ENCODE assay signal across 8 mouse cellular contexts in genomic region chr11:86585598-86585984, GRCm38 (mm10). TPM values are rescaled to one million over a fixed set of nuclear protein-coding genes. Genes with fewer than 3 reads are reported as not detected.
A peak's percentile ranks its signal among the peaks of the same experiment; 100 is the strongest.
DNase-seq lines count a peak whose midpoint lies in the region; ATAC-seq and TF ChIP-seq lines count a peak whose summit lies in the region.

No protein-coding gene starts in this region.

- no peak for ATAC-seq in heart, embryonic 12.5 days (ENCODE audit: insufficient number of reproducible peaks, low FRiP score)
- no peak for ATAC-seq in megakaryocyte, adult 5-6 weeks (ENCODE audit: poor library complexity, severe bottlenecking)
- ATAC-seq in embryonic facial prominence, embryonic 15.5 days (ENCODE audit: insufficient number of reproducible peaks, low FRiP score, low TSS enrichment, low read depth), result no peak

- peak overlapping the region; percentile 95 for H3K27ac ChIP-seq in heart, embryonic 12.5 days (ENCODE audit: poor library complexity, severe bottlenecking)
- H3K27ac ChIP-seq in embryonic facial prominence, embryonic 15.5 days (replicated peaks), result peak overlapping the region; percentile 44; the same call in 1 of the 2 replicates

- peak; percentile 51 for TF ChIP-seq POLR2A in myocyte (IDR thresholded peaks at IDR 0.05; ENCODE audit: insufficient read length, low read depth)

- 20% methylated on average over 3 of the region's 3 CpGs for WGBS in heart, embryonic 12.5 days
- WGBS in embryonic facial prominence, embryonic 15.5 days, result 39% methylated on average over 3 of the region's 3 CpGs

- peaks cover 69% of the 10 kb centered on the region for H3K79me2 ChIP-seq in myocyte (ENCODE audit: control insufficient read depth, insufficient read depth)

- intact Hi-C loops in heart, postnatal 25 days (cut with DNase I), result no loop called here

- H3K4me1 ChIP-seq in heart, embryonic 12.5 days (replicated peaks), result peaks cover 36% of the 10 kb centered on the region
- peaks cover 57% of the 10 kb centered on the region for H3K4me1 ChIP-seq in megakaryocyte, embryonic 14.5 days
- peaks cover 17% of the 10 kb centered on the region for H3K4me1 ChIP-seq in embryonic facial prominence, embryonic 15.5 days

- peak overlapping the region; percentile 95 for H3K9ac ChIP-seq in heart, embryonic 12.5 days
- no peak overlapping the region for H3K9ac ChIP-seq in embryonic facial prominence, embryonic 15.5 days

- H3K27me3 ChIP-seq in heart, embryonic 12.5 days (replicated peaks), result no peaks in the 10 kb centered on the region
- no peaks in the 10 kb centered on the region for H3K27me3 ChIP-seq in megakaryocyte, embryonic 14.5 days (replicated peaks)
- H3K27me3 ChIP-seq in embryonic facial prominence, embryonic 15.5 days, result no peaks in the 10 kb centered on the region
- no peaks in the 10 kb centered on the region for H3K27me3 ChIP-seq in myocyte (ENCODE audit: control insufficient read depth, insufficient read depth, insufficient read length)

- H3K4me2 ChIP-seq in heart, embryonic 12.5 days, result peak overlapping the region; percentile 81
- peak overlapping the region; percentile 21; the same call in 1 of the 2 replicates for H3K4me2 ChIP-seq in embryonic facial prominence, embryonic 15.5 days (replicated peaks)
- peak overlapping the region; percentile 92 for H3K4me2 ChIP-seq in myocyte (ENCODE audit: low read depth)

- no peak for DNase-seq in heart, postnatal 25 days (ENCODE audit: low spot score)
- no peak for DNase-seq in right cerebral cortex, postnatal 14 days
- no peak for DNase-seq in frontal cortex, postnatal 10 days (ENCODE audit: low spot score in 2 of 2)

- no peaks in the 10 kb centered on the region for H3K36me3 ChIP-seq in heart, embryonic 12.5 days
- peaks cover 37% of the 10 kb centered on the region for H3K36me3 ChIP-seq in megakaryocyte, embryonic 14.5 days (replicated peaks; ENCODE audit: low read length)
- no peaks in the 10 kb centered on the region for H3K36me3 ChIP-seq in embryonic facial prominence, embryonic 15.5 days
- peaks cover 38% of the 10 kb centered on the region for H3K36me3 ChIP-seq in myocyte (ENCODE audit: control insufficient read depth, insufficient read depth)

- H3K9me3 ChIP-seq in heart, embryonic 12.5 days (replicated peaks), result no peaks in the 10 kb centered on the region
- no peaks in the 10 kb centered on the region for H3K9me3 ChIP-seq in megakaryocyte, embryonic 14.5 days
- H3K9me3 ChIP-seq in embryonic facial prominence, embryonic 15.5 days (replicated peaks), result no peaks in the 10 kb centered on the region

- H3K4me3 ChIP-seq in heart, embryonic 12.5 days, result peak overlapping the region; percentile 67
- peak overlapping the region; percentile 93 for H3K4me3 ChIP-seq in megakaryocyte, embryonic 14.5 days (replicated peaks)
- H3K4me3 ChIP-seq in embryonic facial prominence, embryonic 15.5 days (replicated peaks), result peak overlapping the region; percentile 37
- peak overlapping the region; percentile 93 for H3K4me3 ChIP-seq in myocyte

- H3ac ChIP-seq in myocyte (ENCODE audit: control insufficient read depth, insufficient read length), result peak overlapping the region; percentile 73

TF ChIP-seq in myocyte, 11 proteins besides CTCF, POLR2A, EP300 and RAD21:
- TF ChIP-seq POLR2AphosphoS2 (IDR thresholded peaks at IDR 0.05; ENCODE audit: insufficient read length, low read depth) (peak; percentile 72), USF1 (IDR thresholded peaks at IDR 0.05; ENCODE audit: low read depth) (no peak), MYOG (IDR thresholded peaks at IDR 0.05; ENCODE audit: control insufficient read depth in 1 of 3, insufficient read depth in 1 of 3, insufficient read length in 2 of 3, low read depth in 2 of 3) (no peak)
TF ChIP-seq in myocyte: peak in this region for 1.

RNA-seq across cellular contexts. Expression of gene Tubd1, which starts 40.8 kb away (rescaled TPM):
- 11.1 and 11.4 TPM in 2 replicates for polyA plus RNA-seq in heart, embryonic 12.5 days (2016; fragmentation: Nextera tagmentation; extraction: Ambion mirVana)
- 1 to 10 TPM; 4.6 to 4.8 TPM for total RNA-seq in heart, postnatal 25 days (2021)
- 0.32 TPM in 1 of 2 replicates, not detected in the other for polyA plus RNA-seq in megakaryocyte, embryonic 14.5 days (2012; ENCODE audit: insufficient read depth, low replicate concordance)
- total RNA-seq in megakaryocyte, adult 5-6 weeks (2015), result 7.8 and 9.6 TPM in 2 replicates
- total RNA-seq in megakaryocyte, adult 5-6 weeks (2017), result 5.4 and 5.5 TPM in 2 replicates
- polyA plus RNA-seq in embryonic facial prominence, embryonic 15.5 days (2015; fragmentation: Nextera tagmentation; extraction: Ambion mirVana), result 10.0 and 11.3 TPM in 2 replicates
- polyA plus RNA-seq in myocyte (2012; fragmentation: generic; extraction: Trizol), result 6.6 TPM

RNA-seq across cellular contexts. Expression of gene Rps6kb1, which starts 41.0 kb away (rescaled TPM):
- polyA plus RNA-seq in heart, embryonic 12.5 days (2016; fragmentation: Nextera tagmentation; extraction: Ambion mirVana), result 56.8 and 57.1 TPM in 2 replicates
- total RNA-seq in heart, postnatal 25 days (2021), result 10 to 100 TPM; 19.1 to 19.2 TPM
- 5.3 TPM in 1 of 2 replicates, not detected in the other for polyA plus RNA-seq in megakaryocyte, embryonic 14.5 days (2012; ENCODE audit: insufficient read depth, low replicate concordance)
- 30.4 and 38.4 TPM in 2 replicates for total RNA-seq in megakaryocyte, adult 5-6 weeks (2015)
- total RNA-seq in megakaryocyte, adult 5-6 weeks (2017), result 29.9 and 35.4 TPM in 2 replicates
- 70.6 and 70.8 TPM in 2 replicates for polyA plus RNA-seq in embryonic facial prominence, embryonic 15.5 days (2015; fragmentation: Nextera tagmentation; extraction: Ambion mirVana)
- 13.0 TPM for polyA plus RNA-seq in myocyte (2012; fragmentation: generic; extraction: Trizol)

Comparison
In these comparisons a context has a peak if more than half of its experiments do, and no peak if none do; other contexts are left out.
1. H3K4me2 ChIP-seq: peak in every context shown above with its lines; median percentile 92 in myocyte; 81 in heart, embryonic 12.5 days; 21 in embryonic facial prominence, embryonic 15.5 days.
2. H3K4me3 ChIP-seq: peak in every context shown above with its lines; median percentile 93 in megakaryocyte, embryonic 14.5 days; 93 in myocyte; 67 in heart, embryonic 12.5 days; 37 in embryonic facial prominence, embryonic 15.5 days.